Mouse (Mus musculus) right cerebral cortex, postnatal 10 days (tissue): ENCODE measurements around the gene March11.

Experiments
- DNase-seq, 2 experiments: peaks; one replicate each; pipeline ENCODE4 v3.0.0; 2021; ENCODE audit warnings: low spot score in 2 of 2

Gene March11

GRCm38 (mm10) chr15:26373759-26374158 is 64.9 kb downstream of the March11 start:
- DNase-seq = no peak

GRCm38 (mm10) chr15:26374232-26374631 is 65.4 kb downstream of the March11 start:
- no peak for DNase-seq

GRCm38 (mm10) chr15:26374946-26375345 is 66.1 kb downstream of the March11 start:
- no peak for DNase-seq

GRCm38 (mm10) chr15:26377355-26377754 is 68.5 kb downstream of the March11 start:
- DNase-seq = no peak

GRCm38 (mm10) chr15:26378879-26379278 is 70.0 kb downstream of the March11 start:
- DNase-seq = no peak

- no peak for DNase-seq
Measured at GRCm38 (mm10) chr15:26379831-26380230, 71.0 kb downstream of the March11 start.

GRCm38 (mm10) chr15:26380844-26381243 is 72.0 kb downstream of the March11 start:
- no peak for DNase-seq

GRCm38 (mm10) chr15:26390001-26390400 is 81.2 kb downstream of the March11 start:
- peak in 1 of 2 experiments; percentile 41 for DNase-seq

- DNase-seq = no peak
Measured at GRCm38 (mm10) chr15:26396556-26396955, 87.7 kb downstream of the March11 start.

GRCm38 (mm10) chr15:26425284-26425683 is 116.4 kb downstream of the March11 start:
- DNase-seq = no peak

- DNase-seq = no peak
Measured at GRCm38 (mm10) chr15:26426231-26426630, 117.4 kb downstream of the March11 start.

- no peak for DNase-seq
Measured at GRCm38 (mm10) chr15:26430565-26430964, 121.7 kb downstream of the March11 start.

- DNase-seq = no peak
Measured at GRCm38 (mm10) chr15:26432676-26433075, 123.8 kb downstream of the March11 start.

GRCm38 (mm10) chr15:26435725-26436124 is 126.9 kb downstream of the March11 start:
- no peak for DNase-seq

- DNase-seq = no peak
Measured at GRCm38 (mm10) chr15:26437113-26437512, 128.3 kb downstream of the March11 start.
